Mouse (Mus musculus) C2C12 (cell line): ENCODE measurements around the gene Tecpr1.

Experiments used
- CEBPB ChIP-seq: IDR thresholded peaks from one replicate; pipeline ENCODE4 v1.6.1; 2011; ENCODE audit warnings: low read depth, mild to moderate bottlenecking, control low read depth, moderate library complexity
- CTCF ChIP-seq: IDR thresholded peaks from one replicate; pipeline ENCODE4 v1.5.1; 2011; ENCODE audit not compliant: control insufficient read depth, insufficient read depth, insufficient read length
- FOSL1 ChIP-seq: IDR thresholded peaks from one replicate; pipeline ENCODE4 v1.8.0; 2011; ENCODE audit warnings: mild to moderate bottlenecking, low read length; ENCODE audit not compliant: poor library complexity, insufficient read depth, severe bottlenecking
- MAX ChIP-seq: IDR thresholded peaks from one replicate; pipeline ENCODE4 v1.6.1; 2011; ENCODE audit warnings: mild to moderate bottlenecking, control low read depth
- MYOD1 ChIP-seq: IDR thresholded peaks from one replicate; pipeline ENCODE4 v1.6.1; 2011; ENCODE audit warnings: low read depth; ENCODE audit not compliant: control insufficient read depth, insufficient read length
- MYOG ChIP-seq: IDR thresholded peaks from one replicate; pipeline ENCODE4 v1.6.1; 2011; ENCODE audit not compliant: control insufficient read depth, insufficient read length; ENCODE audit errors: extremely low read depth
- USF1 ChIP-seq: IDR thresholded peaks from one replicate; pipeline ENCODE4 v1.6.1; 2011; ENCODE audit warnings: low read depth, mild to moderate bottlenecking, control low read depth, moderate library complexity

DNA sequence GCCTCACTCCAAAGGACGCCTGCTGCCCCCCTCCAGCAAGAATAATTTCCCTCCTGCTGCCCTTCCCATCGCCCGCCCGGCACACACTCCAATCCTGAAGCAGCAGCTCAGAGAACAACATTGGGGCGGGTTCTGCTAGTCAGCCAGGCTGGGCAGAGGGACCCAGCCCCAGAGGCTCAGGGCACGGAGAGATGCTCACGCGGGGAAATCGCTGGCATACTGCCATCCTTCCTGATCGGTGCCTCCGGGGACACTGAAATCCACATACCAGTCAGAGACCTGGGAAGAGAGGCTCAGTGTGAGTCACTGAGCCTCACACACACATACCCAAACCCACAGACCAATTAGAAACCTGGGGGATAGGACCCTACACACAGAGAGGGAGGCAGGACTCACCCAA lies 22.8 kb downstream of the Tecpr1 start:
- TF ChIP-seq CEBPB = no peak
- no peak for TF ChIP-seq CTCF
- TF ChIP-seq MYOD1 = no peak
- no peak for TF ChIP-seq USF1
- no peak for TF ChIP-seq FOSL1
- TF ChIP-seq MAX = no peak
- TF ChIP-seq MYOG = no peak
